Mouse (Mus musculus) naive thymus-derived CD4-positive, alpha-beta T cell, adult 2 months (primary cell): Measurements from ENCODE around the gene Adamtsl5.

ENCODE experiments used
- DNase-seq: peaks from one replicate; pipeline ENCODE4 v3.0.0-alpha.2; 2011; ENCODE audit warnings: low read depth

Gene Adamtsl5

DNA sequence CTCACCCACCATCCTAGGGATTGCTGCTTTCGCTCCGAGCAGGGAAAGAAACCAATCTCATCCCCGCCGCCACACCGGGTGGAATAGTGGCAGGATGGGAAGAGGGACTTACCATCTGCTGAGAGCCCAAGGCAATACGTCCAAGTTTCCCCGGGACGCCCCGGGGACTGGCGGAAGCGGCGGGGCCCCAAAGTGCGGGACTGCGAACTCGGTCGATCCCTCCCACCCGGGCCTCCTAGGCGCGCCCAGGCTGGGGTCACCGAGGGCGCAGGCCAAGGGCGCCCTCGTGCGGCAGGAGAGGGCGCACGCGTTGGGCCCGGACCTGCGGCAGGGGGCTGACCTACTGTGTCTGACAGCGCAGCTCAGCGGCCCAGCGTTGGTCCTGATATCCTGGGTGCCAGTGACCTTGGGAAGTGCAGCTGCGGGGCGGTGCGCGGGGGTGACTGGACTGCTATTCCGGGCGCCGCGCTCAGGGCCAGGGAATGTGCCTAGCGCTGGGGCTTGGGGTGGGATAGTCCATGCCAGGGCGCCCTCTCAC lies at the start of gene Adamtsl5:
TSS of gene Adamtsl5 (minus strand) at position 169 of the 538 bp plus-strand sequence.
- DNase-seq, result peak; percentile 83

DNA sequence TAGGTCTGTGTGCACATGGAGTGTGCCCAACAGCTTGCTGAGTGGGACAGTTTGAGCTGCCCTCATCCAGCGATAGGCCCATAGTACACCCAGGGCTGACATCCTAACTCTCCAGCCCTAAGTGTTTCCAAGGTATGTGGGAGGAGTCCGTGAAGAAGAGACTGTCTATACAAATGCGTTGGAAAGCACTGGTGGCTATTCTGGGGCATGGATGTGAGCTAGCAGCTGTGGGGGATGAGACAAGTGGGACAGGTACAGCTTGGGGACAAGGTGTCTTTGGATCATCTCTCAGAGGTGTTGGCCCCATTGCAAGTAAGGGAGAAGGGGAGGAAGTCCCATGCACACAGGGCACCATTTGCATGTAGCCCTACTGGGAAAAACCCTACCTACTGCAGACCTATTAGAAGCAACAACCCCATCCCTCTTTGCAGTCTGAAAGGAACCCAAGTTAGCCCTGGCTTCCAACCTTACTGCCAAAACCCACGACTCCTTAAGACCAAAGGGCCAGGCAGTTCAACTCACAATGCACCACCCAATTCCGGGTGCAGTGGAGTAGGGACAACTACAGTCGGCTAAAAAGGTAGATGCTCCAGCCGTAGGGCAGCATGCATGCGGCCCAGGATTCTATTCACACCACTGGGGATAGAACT lies 49.4 kb upstream of the Adamtsl5 start:
- DNase-seq, result no peak

- DNase-seq, result no peak
Measured at GRCm38 (mm10) chr10:80396822-80397523, 48.8 kb upstream of the Adamtsl5 start.

GRCm38 (mm10) chr10:80395025-80395627 lies 46.9 kb upstream of the Adamtsl5 start:
- DNase-seq, result no peak

- no peak for DNase-seq
Measured at GRCm38 (mm10) chr10:80392687-80393086, 44.5 kb upstream of the Adamtsl5 start.

- DNase-seq, result no peak
Measured at GRCm38 (mm10) chr10:80390697-80391096, 42.5 kb upstream of the Adamtsl5 start.

- no peak for DNase-seq
Measured at GRCm38 (mm10) chr10:80389185-80389708, 41.0 kb upstream of the Adamtsl5 start.

DNA sequence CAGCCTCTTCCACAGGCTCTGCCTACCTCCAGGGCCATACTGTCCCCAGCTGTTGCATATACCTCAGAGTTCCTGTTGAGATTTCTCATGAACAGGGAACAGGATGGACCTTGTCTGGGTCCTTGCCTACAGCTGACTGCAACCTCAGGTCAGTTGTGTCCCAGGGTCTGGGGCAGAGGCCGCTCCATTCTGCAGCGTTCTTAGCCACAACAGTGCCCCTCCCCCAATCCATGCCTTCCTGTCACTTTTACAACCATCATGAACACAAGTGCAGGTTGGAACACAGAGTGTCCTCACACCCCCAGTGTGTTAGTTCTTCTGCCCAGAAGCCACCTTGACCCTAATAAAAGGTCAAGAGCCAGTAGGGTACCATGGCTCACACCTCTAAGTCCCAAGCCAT lies 40.5 kb upstream of the Adamtsl5 start:
- DNase-seq, result no peak

DNA sequence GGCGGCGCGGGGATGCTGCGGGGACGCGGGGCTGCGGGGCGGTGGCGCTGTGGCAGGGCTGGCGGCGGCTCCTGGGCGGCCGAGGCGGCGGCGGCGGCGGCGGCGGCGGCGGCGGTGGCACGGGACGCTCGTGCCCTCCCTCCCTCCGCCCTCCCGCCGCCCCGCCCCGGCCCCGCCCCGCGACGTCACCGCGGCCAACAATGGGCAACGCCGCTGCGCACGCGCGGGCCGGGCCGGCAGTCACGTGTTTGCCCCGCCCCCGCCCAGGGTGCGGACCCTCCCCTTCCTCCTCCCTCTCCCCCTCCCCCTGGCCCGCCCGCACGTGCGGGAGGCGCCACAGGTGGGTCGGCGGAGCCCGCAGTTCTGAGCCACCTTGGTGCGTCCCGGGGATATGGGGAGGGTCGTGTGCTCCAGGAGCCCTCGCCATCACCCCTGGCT lies 39.3 kb upstream of the Adamtsl5 start, which contains the start of gene Mex3d:
TSS of gene Mex3d (minus strand) at position 138 of the 438 bp plus-strand sequence.
- peak; percentile 93 for DNase-seq

DNA sequence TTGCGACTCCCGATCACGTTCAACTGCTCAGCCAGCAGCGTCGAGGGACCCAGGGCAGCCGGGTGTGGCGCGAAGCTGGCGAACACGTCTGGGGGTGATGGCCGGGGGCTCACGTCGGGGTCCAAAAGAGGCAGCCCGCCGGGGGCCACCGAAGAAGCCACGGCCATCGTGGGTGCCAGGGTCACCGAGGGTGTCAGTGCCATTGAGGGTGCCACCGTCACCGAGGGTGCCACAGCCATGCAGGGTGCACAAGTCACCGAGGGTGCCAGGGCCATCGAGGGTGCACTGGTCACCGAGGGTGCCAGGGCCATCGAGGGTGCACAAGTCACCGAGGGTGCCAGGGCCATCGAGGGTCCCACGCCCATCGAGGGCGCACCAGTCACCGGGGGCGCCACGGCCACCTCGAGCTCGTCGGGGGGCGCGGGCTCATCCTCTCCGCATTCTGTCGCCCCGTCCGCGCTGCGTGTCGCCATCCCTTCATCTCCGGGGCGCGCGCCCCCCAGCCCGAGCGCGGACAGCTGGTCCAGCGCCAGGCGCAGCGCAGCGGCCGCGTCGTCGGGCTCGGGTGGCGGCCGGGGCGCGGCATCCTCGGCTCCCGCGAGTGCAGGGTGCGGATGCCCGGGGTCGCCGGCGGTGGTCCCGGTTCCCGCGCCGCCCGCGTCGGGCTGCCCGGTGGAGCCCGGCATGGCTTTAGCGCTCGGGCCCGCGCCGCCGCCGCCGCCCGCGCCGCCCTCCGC lies 38.7 kb upstream of the Adamtsl5 start:
- DNase-seq, result peak; percentile 51

- no peak for DNase-seq
Measured at GRCm38 (mm10) chr10:80385811-80386734, 37.9 kb upstream of the Adamtsl5 start.

- DNase-seq, result no peak
Measured at GRCm38 (mm10) chr10:80385310-80385709, 37.1 kb upstream of the Adamtsl5 start.

DNA sequence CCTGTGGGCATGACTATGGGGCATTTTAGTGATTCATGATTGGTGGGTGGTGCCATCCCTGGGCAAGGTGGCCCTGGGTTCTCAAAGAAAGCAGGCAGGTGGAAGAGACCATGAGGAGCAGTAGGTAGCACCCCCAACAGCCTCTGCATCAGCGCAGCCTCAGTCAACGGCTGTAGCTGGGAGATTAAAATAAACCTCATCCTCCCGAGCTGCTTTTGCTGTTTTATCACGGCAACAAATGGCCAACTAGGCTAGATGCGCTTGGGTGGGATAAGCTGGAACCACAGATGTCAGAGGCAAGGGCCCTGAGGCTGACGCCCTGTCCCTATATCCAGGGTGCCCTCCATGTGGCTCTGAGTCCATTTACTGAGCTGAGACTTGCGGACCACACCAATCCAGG lies 36.5 kb upstream of the Adamtsl5 start:
- no peak for DNase-seq

GRCm38 (mm10) chr10:80384115-80384639 lies 36.0 kb upstream of the Adamtsl5 start:
- DNase-seq, result no peak

GRCm38 (mm10) chr10:80383431-80383830 lies 35.2 kb upstream of the Adamtsl5 start:
- no peak for DNase-seq

GRCm38 (mm10) chr10:80382641-80383365 lies 34.6 kb upstream of the Adamtsl5 start:
- no peak for DNase-seq

DNA sequence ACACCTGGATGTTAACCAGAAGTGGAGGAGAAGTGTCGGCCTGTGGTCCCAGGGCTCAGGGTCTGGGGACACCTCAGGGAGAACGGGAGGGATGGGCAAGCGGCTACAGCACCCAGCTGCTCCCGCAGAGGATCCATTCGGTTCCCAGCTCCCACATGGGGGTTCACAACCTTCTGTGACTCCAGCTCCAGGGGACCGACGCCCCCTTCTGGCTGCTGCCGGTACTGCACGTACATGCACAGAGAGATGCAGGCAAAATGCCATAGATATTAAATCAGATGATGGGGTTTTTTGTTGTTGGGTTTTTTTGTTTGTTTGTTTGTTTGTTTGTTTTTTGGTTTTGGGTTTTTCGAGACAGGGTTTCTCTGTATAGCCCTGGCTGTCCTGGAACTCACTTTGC lies 29.5 kb upstream of the Adamtsl5 start:
- DNase-seq, result peak; percentile 64

DNA sequence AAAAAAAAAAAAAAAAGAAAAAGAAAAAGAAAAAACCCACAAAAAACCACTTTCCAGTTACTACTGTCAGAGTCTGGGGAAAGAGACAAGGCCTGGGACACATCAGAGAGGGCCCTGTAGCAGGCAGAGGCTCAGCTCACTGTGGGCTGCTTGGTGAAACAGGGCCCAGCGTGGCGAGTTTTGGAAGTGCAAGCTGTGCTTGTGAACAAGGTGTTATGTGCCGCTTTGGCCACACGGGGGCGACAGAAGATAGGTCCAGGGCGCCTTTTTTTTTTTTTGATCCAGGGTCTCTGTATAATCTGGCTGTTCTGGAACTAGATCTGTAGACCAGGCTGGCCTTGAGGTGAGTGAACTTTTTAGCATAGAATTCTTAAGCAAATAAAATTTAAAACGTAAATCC lies 27.9 kb upstream of the Adamtsl5 start:
- peak; percentile 97 for DNase-seq

- peak; percentile 50 for DNase-seq
Measured at GRCm38 (mm10) chr10:80374063-80374462, 25.9 kb upstream of the Adamtsl5 start.

- no peak for DNase-seq
Measured at GRCm38 (mm10) chr10:80372706-80373105, 24.5 kb upstream of the Adamtsl5 start.
